Mouse (Mus musculus) hindlimb bud, embryonic 11.5 days (tissue): Measurements from ENCODE around the gene Olfr452.

Source experiments
- DNase-seq: peaks from one replicate; pipeline ENCODE4 v3.0.0-alpha.2; 2012; ENCODE audit warnings: low read depth, low spot score; ENCODE audit errors: extremely low spot score

Gene Olfr452

DNA sequence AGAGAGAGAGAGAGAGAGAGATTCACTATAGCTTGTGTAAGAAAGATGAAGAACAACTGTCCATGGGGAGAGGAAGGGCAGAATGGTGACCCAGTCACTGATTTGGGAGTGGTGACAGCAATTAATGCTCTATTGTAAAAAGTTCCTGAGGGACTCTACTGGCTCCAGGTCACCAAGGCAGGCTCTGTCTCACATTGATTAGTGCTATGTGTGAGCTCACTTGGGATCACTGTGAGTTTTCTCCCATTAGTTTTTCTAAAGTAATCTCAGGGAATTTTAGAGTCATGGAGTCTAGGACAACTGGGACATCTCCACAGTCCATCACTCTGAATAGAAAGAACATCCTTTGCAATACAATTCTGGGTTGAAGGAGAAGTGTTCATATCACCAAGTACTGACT lies at the start of gene Olfr452:
Gene Olfr452 (plus strand): TSS at position 301 of the 400 bp plus-strand sequence.
- DNase-seq = no peak

GRCm38 (mm10) chr6:42739071-42739470 lies 45.8 kb upstream of the Olfr452 start, which contains the start of gene Olfr453:
Olfr453 (plus strand) TSS chr6:42739371.
- no peak for DNase-seq

GRCm38 (mm10) chr6:42742303-42742702 lies 42.6 kb upstream of the Olfr452 start:
- DNase-seq = no peak

DNA sequence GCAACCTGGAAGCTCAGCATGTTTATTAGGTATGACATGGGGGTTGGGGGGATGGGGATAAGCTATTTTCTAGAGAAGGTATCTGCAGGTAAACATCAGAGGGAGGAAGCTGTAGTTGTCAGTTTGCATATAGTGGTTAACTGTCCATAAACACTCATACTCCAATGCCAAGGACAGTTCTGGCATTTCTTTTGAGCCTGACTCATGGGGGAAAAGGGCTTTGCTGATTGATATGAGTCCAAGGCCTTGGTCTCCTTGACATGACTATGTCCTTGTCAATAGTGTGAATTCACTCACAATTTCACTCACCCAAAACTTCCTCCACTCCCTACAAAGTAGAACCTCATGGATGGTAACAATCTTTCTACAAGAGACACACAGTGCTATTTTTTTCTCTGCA lies 37.0 kb upstream of the Olfr452 start:
- DNase-seq = no peak

DNA sequence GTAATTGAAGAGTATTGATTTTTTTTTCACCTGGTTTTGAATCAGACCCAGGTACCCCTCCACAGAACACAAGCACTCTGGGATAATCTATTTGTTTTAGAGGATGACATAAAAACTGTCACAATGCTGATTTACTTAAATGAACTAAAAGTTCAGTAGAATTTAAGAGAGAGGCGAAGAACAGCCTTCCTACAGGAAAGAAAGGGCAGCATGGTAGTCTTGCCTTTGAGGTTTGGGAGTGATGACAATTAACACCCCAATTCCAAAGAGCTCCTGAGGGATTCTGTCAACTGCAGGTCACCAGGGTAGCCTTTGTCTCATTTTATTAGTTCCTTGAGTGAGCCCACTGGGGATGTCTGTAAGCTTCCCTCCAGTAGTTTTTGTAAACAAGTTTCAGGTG lies 28.8 kb upstream of the Olfr452 start, which contains the start of gene Olfr38:
Gene Olfr38 (plus strand): TSS at position 301 of the 400 bp plus-strand sequence.
- no peak for DNase-seq

DNA sequence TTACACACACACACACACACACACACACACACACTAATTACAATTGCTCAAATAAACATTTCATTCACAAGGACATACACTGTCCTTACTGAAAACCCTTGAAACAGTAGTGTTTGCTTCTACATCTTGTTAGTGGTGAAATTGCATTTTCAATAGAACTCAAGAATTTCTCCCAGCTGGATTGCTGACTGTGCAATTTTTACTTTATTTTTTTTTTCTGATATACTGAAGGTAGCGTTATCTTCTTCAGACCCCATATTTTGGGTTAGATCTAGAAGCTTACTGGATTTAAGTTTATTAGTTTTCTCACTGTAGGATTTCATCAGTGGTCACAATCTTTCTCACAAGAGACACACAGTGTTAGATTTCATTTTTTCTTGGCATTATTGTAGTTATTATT lies 7.8 kb upstream of the Olfr452 start:
- no peak for DNase-seq

- DNase-seq = no peak
Measured at GRCm38 (mm10) chr6:42790247-42790948, 5.5 kb downstream of the Olfr452 start.

DNA sequence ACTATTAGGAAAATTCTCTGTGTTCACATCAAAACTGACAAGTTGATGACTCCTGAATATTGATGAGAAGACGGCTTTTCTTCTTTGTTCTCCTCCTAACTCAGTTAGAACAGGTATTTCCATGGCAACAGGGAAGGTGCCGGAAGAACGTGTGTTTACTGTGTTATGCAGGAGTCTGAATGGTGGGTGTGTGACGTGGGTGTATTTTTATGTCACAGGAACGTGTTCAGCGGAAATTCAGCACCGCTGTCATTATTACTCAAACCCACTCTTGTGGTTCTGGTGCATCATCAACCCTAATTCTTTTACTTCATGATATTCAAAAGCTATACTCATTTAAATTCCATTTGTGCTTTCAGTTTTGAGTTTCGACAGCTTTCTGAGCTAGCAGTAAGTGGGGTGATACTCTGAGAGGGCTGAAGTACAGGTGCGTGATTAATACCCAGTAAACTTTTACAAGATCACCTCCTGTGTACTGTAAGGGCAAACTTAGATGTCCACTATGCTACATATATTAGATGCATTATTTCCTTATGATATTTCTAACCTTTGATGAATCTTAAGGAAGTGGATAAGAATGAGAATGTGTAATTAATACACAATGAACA lies 6.2 kb downstream of the Olfr452 start:
- no peak for DNase-seq

- DNase-seq = no peak
Measured at GRCm38 (mm10) chr6:42794982-42795381, 10.1 kb downstream of the Olfr452 start.

DNA sequence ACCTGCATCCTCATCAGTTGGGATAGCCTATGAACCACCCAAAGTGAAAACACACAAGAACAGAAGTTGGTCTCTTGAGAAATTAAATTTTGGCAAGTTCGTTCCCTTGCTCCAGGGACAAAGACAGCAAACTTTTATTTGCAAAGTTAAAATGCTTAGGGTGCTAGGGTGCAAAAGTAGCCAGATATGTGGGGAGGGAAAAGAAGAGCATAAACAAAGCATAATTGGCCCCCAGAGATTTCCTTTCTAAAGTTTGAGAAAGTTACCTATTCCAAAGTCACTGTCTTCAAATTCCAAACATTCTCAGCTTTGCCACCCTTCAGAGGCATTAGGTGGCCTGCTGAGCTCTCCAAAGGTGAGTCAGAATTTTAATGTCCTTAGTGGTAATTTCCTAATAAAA lies 26.7 kb downstream of the Olfr452 start, which contains the start of gene Olfr450:
Gene Olfr450 (plus strand): TSS at position 301 of the 400 bp plus-strand sequence.
- DNase-seq = no peak

DNA sequence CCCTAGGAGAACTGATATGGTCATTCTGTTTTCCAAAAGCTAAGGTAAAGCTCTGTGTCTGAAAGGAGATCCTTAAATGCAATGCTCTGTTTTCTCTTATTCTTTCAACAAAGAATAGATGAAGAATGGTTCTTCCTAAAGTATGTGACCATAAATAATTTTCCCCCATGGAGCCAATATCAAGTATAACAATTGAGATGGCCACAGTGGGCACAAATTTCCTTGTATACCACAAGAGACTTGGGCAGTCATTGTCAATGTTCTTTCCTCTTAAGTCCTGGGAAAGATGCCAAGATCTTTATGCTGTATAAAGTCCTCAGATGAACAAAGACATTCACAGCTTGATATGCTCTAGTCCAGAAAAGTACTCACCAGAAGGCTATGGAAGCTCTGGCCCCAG lies 49.2 kb downstream of the Olfr452 start, which contains the start of gene Olfr449:
Gene Olfr449 (plus strand): TSS at position 301 of the 400 bp plus-strand sequence.
- DNase-seq = no peak
